Mouse (Mus musculus): ENCODE measurements at regions not wholly inside any gene's neighbourhood (a gene's known extent, or its start where the extent isn't known, plus 50 kb on each side); places are given as distances from the start of the nearest gene placed in this dataset.

GRCm38 (mm10) chr13:92911660-92912284 is 67.2 kb downstream of the Mtx3 start:
- Histone ChIP-seq H3K27ac (ENCODE audit: control insufficient read depth, insufficient read depth, low read depth, low read length, poor library complexity) (no peak overlapping the region), H3K4me3 (replicated peaks; ENCODE audit: control insufficient read depth, low read depth, low read length) (no peak overlapping the region), H3K4me1 (ENCODE audit: control insufficient read depth, insufficient read depth, low read length) (no peaks in the 10 kb centered on the region)
- no peak for TF ChIP-seq CTCF (IDR thresholded peaks at IDR 0.05; ENCODE audit: control insufficient read depth, insufficient read depth, low read length)
- TF ChIP-seq POLR2A (IDR thresholded peaks at IDR 0.05; ENCODE audit: borderline replicate concordance, control insufficient read depth, low read depth, low read length): no peak
- WGBS: 82% methylated on average over 11 of the region's 11 CpGs

- H3K4me3 ChIP-seq (replicated peaks; ENCODE audit: control insufficient read depth, low read depth, low read length): no peak overlapping the region
- TF ChIP-seq CTCF (IDR thresholded peaks at IDR 0.05; ENCODE audit: control insufficient read depth, insufficient read depth, low read length) (no peak), POLR2A (IDR thresholded peaks at IDR 0.05; ENCODE audit: borderline replicate concordance, control insufficient read depth, low read depth, low read length) (no peak)
- 75% methylated on average over 2 of the region's 2 CpGs for WGBS
- H3K27ac ChIP-seq (ENCODE audit: control insufficient read depth, insufficient read depth, low read depth, low read length, poor library complexity): no peak overlapping the region
- H3K4me1 ChIP-seq (ENCODE audit: control insufficient read depth, insufficient read depth, low read length): no peaks in the 10 kb centered on the region
Observed at GRCm38 (mm10) chr13:92912661-92913060, 68.1 kb downstream of the Mtx3 start.

GRCm38 (mm10) chr13:92914631-92915030 is 70.1 kb downstream of the Mtx3 start:
- 62% methylated on average over 3 of the region's 3 CpGs for WGBS
- no peak overlapping the region for H3K4me3 ChIP-seq (replicated peaks; ENCODE audit: control insufficient read depth, low read depth, low read length)
- TF ChIP-seq POLR2A (IDR thresholded peaks at IDR 0.05; ENCODE audit: borderline replicate concordance, control insufficient read depth, low read depth, low read length) (no peak), CTCF (IDR thresholded peaks at IDR 0.05; ENCODE audit: control insufficient read depth, insufficient read depth, low read length) (no peak)
- no peaks in the 10 kb centered on the region; the same call in none of the 2 replicates for H3K4me1 ChIP-seq (ENCODE audit: control insufficient read depth, insufficient read depth, low read length)
- no peak overlapping the region for H3K27ac ChIP-seq (ENCODE audit: control insufficient read depth, insufficient read depth, low read depth, low read length, poor library complexity)

- Histone ChIP-seq H3K4me3 (replicated peaks; ENCODE audit: control insufficient read depth, low read depth, low read length) (no peak overlapping the region), H3K4me1 (ENCODE audit: control insufficient read depth, insufficient read depth, low read length) (no peaks in the 10 kb centered on the region; the same call in none of the 2 replicates), H3K27ac (ENCODE audit: control insufficient read depth, insufficient read depth, low read depth, low read length, poor library complexity) (no peak overlapping the region)
- TF ChIP-seq CTCF (IDR thresholded peaks at IDR 0.05; ENCODE audit: control insufficient read depth, insufficient read depth, low read length) (no peak), POLR2A (IDR thresholded peaks at IDR 0.05; ENCODE audit: borderline replicate concordance, control insufficient read depth, low read depth, low read length) (no peak)
- WGBS: 64% methylated on average over 2 of the region's 2 CpGs
Observed at GRCm38 (mm10) chr13:92915221-92915839, 70.8 kb downstream of the Mtx3 start.

GRCm38 (mm10) chr13:92915948-92916710 is 71.6 kb downstream of the Mtx3 start:
- 81% methylated on average over 5 of the region's 5 CpGs for whole genome bisulfite sequencing
- TF ChIP-seq CTCF (IDR thresholded peaks at IDR 0.05; ENCODE audit: control insufficient read depth, insufficient read depth, low read length) (no peak), POLR2A (IDR thresholded peaks at IDR 0.05; ENCODE audit: borderline replicate concordance, control insufficient read depth, low read depth, low read length) (no peak)

GRCm38 (mm10) chr13:92919882-92920281 is 75.3 kb downstream of the Mtx3 start:
- Histone ChIP-seq H3K4me1 (ENCODE audit: control insufficient read depth, insufficient read depth, low read length) (no peaks in the 10 kb centered on the region; the same call in none of the 2 replicates), H3K4me3 (replicated peaks; ENCODE audit: control insufficient read depth, low read depth, low read length) (no peak overlapping the region), H3K27ac (ENCODE audit: control insufficient read depth, insufficient read depth, low read depth, low read length, poor library complexity) (no peak overlapping the region)
- TF ChIP-seq CTCF (IDR thresholded peaks at IDR 0.05; ENCODE audit: control insufficient read depth, insufficient read depth, low read length) (peak; percentile 3; the same call in 1 of the 2 replicates), POLR2A (IDR thresholded peaks at IDR 0.05; ENCODE audit: borderline replicate concordance, control insufficient read depth, low read depth, low read length) (no peak)
- WGBS: 42% methylated on average over 2 of the region's 2 CpGs

More at GRCm38 (mm10) chr13:92915948-92916710, 71.6 kb downstream of the Mtx3 start:
- no peak overlapping the region for H3K4me3 ChIP-seq (replicated peaks; ENCODE audit: control insufficient read depth, low read depth, low read length)
- H3K4me1 ChIP-seq (ENCODE audit: control insufficient read depth, insufficient read depth, low read length): no peaks in the 10 kb centered on the region; the same call in none of the 2 replicates
- no peak overlapping the region for H3K27ac ChIP-seq (ENCODE audit: control insufficient read depth, insufficient read depth, low read depth, low read length, poor library complexity)

- Histone ChIP-seq H3K4me3 (replicated peaks; ENCODE audit: control insufficient read depth, low read depth, low read length) (no peak overlapping the region), H3K27ac (ENCODE audit: control insufficient read depth, insufficient read depth, low read depth, low read length, poor library complexity) (no peak overlapping the region), H3K4me1 (ENCODE audit: control insufficient read depth, insufficient read depth, low read length) (no peaks in the 10 kb centered on the region; the same call in none of the 2 replicates)
- no peak for TF ChIP-seq POLR2A (IDR thresholded peaks at IDR 0.05; ENCODE audit: borderline replicate concordance, control insufficient read depth, low read depth, low read length)
- no peak for TF ChIP-seq CTCF (IDR thresholded peaks at IDR 0.05; ENCODE audit: control insufficient read depth, insufficient read depth, low read length)
- 86% methylated on average over 3 of the region's 3 CpGs for WGBS
Observed at GRCm38 (mm10) chr13:92921936-92922335, 77.4 kb downstream of the Mtx3 start.

- Histone ChIP-seq H3K4me3 (replicated peaks; ENCODE audit: control insufficient read depth, low read depth, low read length) (no peak overlapping the region), H3K4me1 (ENCODE audit: control insufficient read depth, insufficient read depth, low read length) (no peaks in the 10 kb centered on the region; the same call in none of the 2 replicates), H3K27ac (ENCODE audit: control insufficient read depth, insufficient read depth, low read depth, low read length, poor library complexity) (no peak overlapping the region)
- WGBS: 25% methylated on average over 2 of the region's 2 CpGs
- no peak for TF ChIP-seq POLR2A (IDR thresholded peaks at IDR 0.05; ENCODE audit: borderline replicate concordance, control insufficient read depth, low read depth, low read length)
- TF ChIP-seq CTCF (IDR thresholded peaks at IDR 0.05; ENCODE audit: control insufficient read depth, insufficient read depth, low read length): no peak
Observed at GRCm38 (mm10) chr13:92923496-92923895, 78.9 kb downstream of the Mtx3 start.

Measured in bone marrow, adult 2 months (tissue).